10 mouse cellular contexts compared by ENCODE assay signal in the genomic region with DNA sequence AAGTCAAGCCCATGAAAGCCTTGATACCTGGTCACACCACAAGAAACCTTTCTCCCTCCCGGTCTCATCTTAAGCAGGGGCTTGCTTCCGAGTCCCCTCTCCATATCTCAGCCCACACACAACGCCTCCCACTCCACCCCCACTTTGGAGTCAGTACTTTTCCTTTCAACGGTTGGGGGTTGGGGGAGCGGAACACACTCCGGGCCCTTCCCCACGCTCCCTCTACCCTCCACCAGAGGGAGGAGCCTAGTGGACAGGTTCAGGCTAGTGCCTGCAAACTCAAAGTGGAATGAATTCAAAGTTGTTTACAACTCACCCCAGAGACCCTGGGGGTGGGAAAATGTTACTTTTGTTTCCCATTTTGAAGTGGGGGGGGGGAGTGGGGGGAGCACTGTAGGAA. TPM values are rescaled to one million over a fixed set of nuclear protein-coding genes. Genes with fewer than 3 reads are reported as not detected.
DNase-seq lines count a peak whose midpoint lies in the region; ATAC-seq and TF ChIP-seq lines count a peak whose summit lies in the region.
"Had no signal": no experiment of that assay in that cellular context is flagged by ENCODE, and none has a peak within 500 bp of the region (broad histone marks: within the 10 kb centered on the region; RNA-seq: fewer than 3 reads in every experiment).

No protein-coding gene starts in this region.

- H3K27ac ChIP-seq in layer of hippocampus, adult 2 months: peak overlapping the region; percentile 36; the same call in 1 of the 2 replicates
- peak overlapping the region; percentile 51 for H3K27ac ChIP-seq in embryonic facial prominence, embryonic 10.5 days (replicated peaks)
- peak overlapping the region; percentile 64 for H3K27ac ChIP-seq in kidney, embryonic 16.5 days (ENCODE audit: low read length)
- H3K27ac ChIP-seq in lung, postnatal 0 days (ENCODE audit: low read length): peak overlapping the region; percentile 0; the same call in 1 of the 2 replicates
- H3K27ac ChIP-seq: neural tube, embryonic 15.5 days had no signal

- TF ChIP-seq CTCF in layer of hippocampus, adult 2 months (conservative IDR thresholded peaks at IDR 0.05): peak; percentile 41
- TF ChIP-seq CTCF in lung, postnatal 0 days (IDR thresholded peaks at IDR 0.05): peak; percentile 49

- H3K4me2 ChIP-seq in kidney, embryonic 16.5 days (replicated peaks; ENCODE audit: low read depth, low read length): peak overlapping the region; percentile 34; the same call in 1 of the 2 replicates
- no peak overlapping the region for H3K4me2 ChIP-seq in lung, postnatal 0 days (replicated peaks; ENCODE audit: low read depth, low read length)
- H3K4me2 ChIP-seq: neural tube, embryonic 15.5 days had no signal

- peaks cover 57% of the 10 kb centered on the region for H3K27me3 ChIP-seq in embryonic facial prominence, embryonic 10.5 days (replicated peaks; ENCODE audit: low read depth, poor library complexity, severe bottlenecking)
- no peaks in the 10 kb centered on the region for H3K27me3 ChIP-seq in kidney, embryonic 16.5 days (ENCODE audit: insufficient read depth, low read length)
- H3K27me3 ChIP-seq in lung, postnatal 0 days (replicated peaks; ENCODE audit: insufficient read depth, low read length): no peaks in the 10 kb centered on the region
- H3K27me3 ChIP-seq: neural tube, embryonic 15.5 days had no signal

- WGBS in embryonic facial prominence, embryonic 10.5 days: 11% methylated on average over 7 of the region's 7 CpGs
- 7% methylated on average over 7 of the region's 7 CpGs for WGBS in kidney, embryonic 16.5 days
- 14% methylated on average over 7 of the region's 7 CpGs for WGBS in lung, postnatal 0 days

- peaks cover 19% of the 10 kb centered on the region for H3K36me3 ChIP-seq in embryonic facial prominence, embryonic 10.5 days (replicated peaks)
- peaks cover 19% of the 10 kb centered on the region for H3K36me3 ChIP-seq in kidney, embryonic 16.5 days (ENCODE audit: insufficient read depth, low read length)
- H3K36me3 ChIP-seq in lung, postnatal 0 days (ENCODE audit: insufficient read depth, low read length): peaks cover 13% of the 10 kb centered on the region
- H3K36me3 ChIP-seq: neural tube, embryonic 15.5 days had no signal

- ATAC-seq in kidney, embryonic 16.5 days (ENCODE audit: low FRiP score, low TSS enrichment): no peak
- ATAC-seq in lung, postnatal 0 days: peak; percentile 20; the same call in 1 of the 2 replicates

- H3K9me3 ChIP-seq in embryonic facial prominence, embryonic 10.5 days: no peaks in the 10 kb centered on the region
- H3K9me3 ChIP-seq in kidney, embryonic 16.5 days (ENCODE audit: low read length): no peaks in the 10 kb centered on the region
- H3K9me3 ChIP-seq in lung, postnatal 0 days (ENCODE audit: low read length): no peaks in the 10 kb centered on the region
- H3K9me3 ChIP-seq: neural tube, embryonic 15.5 days had no signal

- no peak for TF ChIP-seq EP300 in lung, postnatal 0 days (IDR thresholded peaks at IDR 0.05)

- no peak overlapping the region for H3K4me3 ChIP-seq in layer of hippocampus, adult 2 months
- no peak overlapping the region for H3K4me3 ChIP-seq in embryonic facial prominence, embryonic 10.5 days
- no peak overlapping the region for H3K4me3 ChIP-seq in kidney, embryonic 16.5 days (ENCODE audit: low read length)
- H3K4me3 ChIP-seq in lung, postnatal 0 days (ENCODE audit: low read depth, low read length): no peak overlapping the region
- H3K4me3 ChIP-seq: neural tube, embryonic 15.5 days had no signal

- peak overlapping the region; percentile 47 for H3K9ac ChIP-seq in kidney, embryonic 16.5 days (replicated peaks; ENCODE audit: low read length)
- H3K9ac ChIP-seq in lung, postnatal 0 days (replicated peaks; ENCODE audit: low read depth): 0 out of 2 replicates have a peak overlapping the region, but pooled peaks have one; percentile 5
- H3K9ac ChIP-seq: neural tube, embryonic 15.5 days had no signal

- DNase-seq in layer of hippocampus, adult 2 months (ENCODE audit: low spot score in 2 of 2): no peak
- no peak for DNase-seq in layer of hippocampus, postnatal 25 days (ENCODE audit: extremely low spot score in 1 of 2, low spot score in 1 of 2)
- DNase-seq in embryonic facial prominence, embryonic 10.5 days (ENCODE audit: low spot score): peak; percentile 59
- peak; percentile 63 for DNase-seq in lung, postnatal 0 days (ENCODE audit: low spot score)
- DNase-seq in ovary, postnatal 14 days (ENCODE audit: low spot score): no peak
- DNase-seq in cerebellum, postnatal 14 days: no peak
- DNase-seq in layer of hippocampus, adult 8-10 months (ENCODE audit: low spot score in 2 of 2): no peak
- DNase-seq: heart, postnatal 10 days had no signal

- H3K4me1 ChIP-seq in embryonic facial prominence, embryonic 10.5 days: peaks cover 76% of the 10 kb centered on the region
- peaks cover 64% of the 10 kb centered on the region for H3K4me1 ChIP-seq in kidney, embryonic 16.5 days (ENCODE audit: insufficient read depth, low read length)
- H3K4me1 ChIP-seq in lung, postnatal 0 days (ENCODE audit: insufficient read depth, low read depth, low read length): peaks cover 36% of the 10 kb centered on the region

RNA-seq across cellular contexts. Expression of gene Sdc4, which starts 13.0 kb away (rescaled TPM):
- 100 to 1,000 TPM; 122 to 137 TPM for total RNA-seq in layer of hippocampus, adult 2 months (2021)
- 100 to 1,000 TPM; 101 to 146 TPM for total RNA-seq in layer of hippocampus, postnatal 25 days (2021)
- 25.5 and 26.0 TPM in 2 replicates for polyA plus RNA-seq in embryonic facial prominence, embryonic 10.5 days (2016; fragmentation: Nextera tagmentation; extraction: Ambion mirVana)
- polyA plus RNA-seq in kidney, embryonic 16.5 days (2015; fragmentation: Nextera tagmentation; extraction: Ambion mirVana): 204 and 209 TPM in 2 replicates
- polyA plus RNA-seq in lung, postnatal 0 days (2015; fragmentation: Nextera tagmentation; extraction: Ambion mirVana): 217 and 289 TPM in 2 replicates
- total RNA-seq in layer of hippocampus, adult 8-10 months (2022): 100 to 1,000 TPM; 109 to 165 (median 131) TPM

RNA-seq across cellular contexts. Expression of gene Matn4, which starts 25.7 kb away (rescaled TPM):
- 10 to 100 TPM; 10.3 to 11.2 TPM for total RNA-seq in layer of hippocampus, adult 2 months (2021)
- total RNA-seq in layer of hippocampus, postnatal 25 days (2021): 10 to 100 TPM; 13.0 to 17.5 TPM
- 0.23 and 0.85 TPM in 2 replicates for polyA plus RNA-seq in embryonic facial prominence, embryonic 10.5 days (2016; fragmentation: Nextera tagmentation; extraction: Ambion mirVana)
- 0.75 and 2.0 TPM in 2 replicates for polyA plus RNA-seq in kidney, embryonic 16.5 days (2015; fragmentation: Nextera tagmentation; extraction: Ambion mirVana)
- polyA plus RNA-seq in lung, postnatal 0 days (2015; fragmentation: Nextera tagmentation; extraction: Ambion mirVana): 71.4 and 81.2 TPM in 2 replicates
- 10 to 100 TPM; 11.1 to 12.6 (median 11.9) TPM for total RNA-seq in layer of hippocampus, adult 8-10 months (2022)

RNA-seq across cellular contexts. Expression of gene Sys1, which starts 26.1 kb away (rescaled TPM):
- total RNA-seq in layer of hippocampus, adult 2 months (2021): 10 to 100 TPM; 40.8 to 41.0 TPM
- 10 to 100 TPM; 41.0 to 45.2 TPM for total RNA-seq in layer of hippocampus, postnatal 25 days (2021)
- polyA plus RNA-seq in embryonic facial prominence, embryonic 10.5 days (2016; fragmentation: Nextera tagmentation; extraction: Ambion mirVana): 52.5 and 53.1 TPM in 2 replicates
- 65.9 and 67.0 TPM in 2 replicates for polyA plus RNA-seq in kidney, embryonic 16.5 days (2015; fragmentation: Nextera tagmentation; extraction: Ambion mirVana)
- 63.5 and 66.2 TPM in 2 replicates for polyA plus RNA-seq in lung, postnatal 0 days (2015; fragmentation: Nextera tagmentation; extraction: Ambion mirVana)
- 10 to 100 TPM; 40.4 to 45.8 (median 44.8) TPM for total RNA-seq in layer of hippocampus, adult 8-10 months (2022)

RNA-seq across cellular contexts. Expression of gene Rbpjl, which starts 27.8 kb away (rescaled TPM):
- under 1 TPM; 0.07 to 0.46 TPM for total RNA-seq in layer of hippocampus, adult 2 months (2021)
- total RNA-seq in layer of hippocampus, postnatal 25 days (2021): under 1 TPM; 0.34 to 0.45 TPM
- not detected in 2 replicates for polyA plus RNA-seq in embryonic facial prominence, embryonic 10.5 days (2016; fragmentation: Nextera tagmentation; extraction: Ambion mirVana)
- 0.06 and 0.29 TPM in 2 replicates for polyA plus RNA-seq in kidney, embryonic 16.5 days (2015; fragmentation: Nextera tagmentation; extraction: Ambion mirVana)
- 29.7 and 42.6 TPM in 2 replicates for polyA plus RNA-seq in lung, postnatal 0 days (2015; fragmentation: Nextera tagmentation; extraction: Ambion mirVana)
- under 1 TPM; 0.34 to 0.67 (median 0.42) TPM for total RNA-seq in layer of hippocampus, adult 8-10 months (2022)
- total RNA-seq: heart, postnatal 10 days had no signal

RNA-seq across cellular contexts. Expression of gene Gm20458, which starts 30.1 kb away (rescaled TPM):
- 1 to 10 TPM; 6.2 to 6.9 TPM for total RNA-seq in layer of hippocampus, adult 2 months (2021)
- 10 to 100 TPM in 1 of 2 experiments, 1 to 10 TPM in 1; 3.9 to 11.3 TPM for total RNA-seq in layer of hippocampus, postnatal 25 days (2021)
- 3.1 and 3.2 TPM in 2 replicates for polyA plus RNA-seq in embryonic facial prominence, embryonic 10.5 days (2016; fragmentation: Nextera tagmentation; extraction: Ambion mirVana)
- 8.1 and 14.0 TPM in 2 replicates for polyA plus RNA-seq in kidney, embryonic 16.5 days (2015; fragmentation: Nextera tagmentation; extraction: Ambion mirVana)
- 23.5 and 32.9 TPM in 2 replicates for polyA plus RNA-seq in lung, postnatal 0 days (2015; fragmentation: Nextera tagmentation; extraction: Ambion mirVana)
- 10 to 100 TPM in 1 of 4 experiments, 1 to 10 TPM in 2, not detected in 1; 8.4 to 15.8 (median 9.9) TPM for total RNA-seq in layer of hippocampus, adult 8-10 months (2022)

Comparison
In these comparisons a context has a peak if more than half of its experiments do, and no peak if none do; other contexts are left out.
1. DNase-seq: peak in embryonic facial prominence, embryonic 10.5 days (single experiment) and lung, postnatal 0 days (single experiment); none in layer of hippocampus, adult 2 months (0 of 2), layer of hippocampus, postnatal 25 days (0 of 2), ovary, postnatal 14 days (single experiment), cerebellum, postnatal 14 days (0 of 2) and layer of hippocampus, adult 8-10 months (0 of 2).
2. H3K27ac ChIP-seq: peak in every context shown above with its lines; median percentile 64 in kidney, embryonic 16.5 days; 51 in embryonic facial prominence, embryonic 10.5 days; 36 in layer of hippocampus, adult 2 months; 0 in lung, postnatal 0 days.